Mouse (Mus musculus) forebrain, postnatal 0 days (tissue): Measurements from ENCODE around the gene Tradd. TPM values are rescaled to one million over a fixed set of nuclear protein-coding genes. Genes with fewer than 3 reads are reported as not detected.
"Not testable (repeated sequence)": the region's sequence is repeated elsewhere in the genome, so short reads cannot be mapped to it uniquely, and the experiment has no call there.

Experiments
- ATAC-seq: fragments of 200-750 bp; cut with Nextera tagmentation; 2 replicates; pipeline ENCODE4 v1.8.0; 2017; ENCODE audit warnings: mild to moderate bottlenecking, moderate library complexity
- DNase-seq: peaks from one replicate; pipeline ENCODE4 v3.0.0-alpha.2; 2015
- H3K27ac ChIP-seq: fragments of 300-500 bp; sonication (generic); 2 replicates; pipeline ENCODE4 v1.5.1; 2014; ENCODE audit warnings: low read depth, mild to moderate bottlenecking, antibody characterized with exemption, low read length, moderate library complexity, mixed read lengths
- H3K27me3 ChIP-seq: fragments of 300-500 bp; sonication (generic); 2 replicates; pipeline ENCODE4 v1.6.1; 2014; ENCODE audit warnings: mild to moderate bottlenecking, low read length, mixed read lengths; ENCODE audit not compliant: insufficient read depth
- H3K36me3 ChIP-seq: fragments of 300-500 bp; sonication (generic); 2 replicates; pipeline ENCODE4 v1.6.1; 2014; ENCODE audit warnings: mild to moderate bottlenecking, moderate library complexity; ENCODE audit not compliant: insufficient read depth
- H3K4me1 ChIP-seq: fragments of 300-500 bp; sonication (generic); 2 replicates; pipeline ENCODE4 v1.6.1; 2014; ENCODE audit warnings: antibody characterized with exemption; ENCODE audit not compliant: insufficient read depth
- H3K4me2 ChIP-seq: fragments of 300-500 bp; sonication (generic); 2 replicates; pipeline ENCODE4 v1.6.1; 2014; ENCODE audit warnings: low read depth, mild to moderate bottlenecking, moderate library complexity
- H3K4me3 ChIP-seq: fragments of 300-500 bp; sonication (generic); 2 replicates; pipeline ENCODE4 v1.5.1; 2014; ENCODE audit warnings: low read depth, low read length, mixed read lengths
- H3K9ac ChIP-seq: fragments of 300-500 bp; sonication (generic); 2 replicates; pipeline ENCODE4 v1.6.1; 2014; ENCODE audit warnings: mild to moderate bottlenecking
- H3K9me3 ChIP-seq: fragments of 300-500 bp; sonication (generic); 2 replicates; pipeline ENCODE4 v1.6.1; 2016; ENCODE audit warnings: low read length
- CTCF ChIP-seq: sonication (generic); IDR thresholded peaks from 2 replicates; pipeline ENCODE4 v1.5.1; 2016; ENCODE audit warnings: antibody characterized with exemption, control low read depth, low read depth
- WGBS: fragments of 180-500 bp; shearing (Covaris S2); extraction: QIAGEN DNeasy Blood & Tissue Kit; methylation state at CpG from one replicate; pipeline ENCODE4 v1.1.7; 2014; 5-methylcytosine and 5-hydroxymethylcytosine counted together
- polyA plus RNA-seq: library from polyadenylated mRNA; unstranded; fragments of >200 nt; fragmentation: Nextera tagmentation; extraction: Ambion mirVana; gene quantifications from 2 replicates; pipeline ENCODE4 v1.2.1, GENCODE M21; 2015
- total RNA-seq: library from RNA; depleted of rRNA; stranded (reverse); fragments of >200 nt; gene quantifications from 2 replicates; pipeline ENCODE4 v1.2.3, GENCODE M21; 2014

Gene Tradd
- total and polyA plus RNA-seq, 2 experiments from 2014 or later, result 14.0 to 14.7 TPM

DNA sequence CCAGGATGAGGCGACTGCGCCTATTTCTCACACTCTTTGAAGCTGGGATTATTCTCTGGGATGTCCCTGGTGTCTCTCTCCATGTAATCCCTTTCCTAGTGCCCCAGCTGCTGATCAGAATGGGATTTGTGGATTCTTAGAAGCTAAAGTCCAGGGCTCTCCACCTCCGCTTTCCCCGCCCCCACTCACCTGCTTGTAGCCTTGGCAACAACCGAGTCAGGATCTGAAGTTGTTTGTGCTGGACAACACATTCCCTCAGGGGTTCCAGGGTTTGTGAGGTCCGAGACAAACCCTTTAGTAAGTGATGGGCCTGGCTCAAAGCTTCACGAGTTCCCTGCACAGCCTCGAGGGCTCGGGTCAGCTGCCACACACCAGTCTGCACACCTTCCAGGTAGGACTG is 30.4 kb upstream of the Tradd start:
- Histone ChIP-seq H3K27ac (no peak overlapping the region), H3K4me3 (no peak overlapping the region), H3K9me3 (no peaks in the 10 kb centered on the region), H3K4me2 (no peak overlapping the region), H3K4me1 (peaks cover 22% of the 10 kb centered on the region), H3K9ac (no peak overlapping the region), H3K27me3 (no peaks in the 10 kb centered on the region), H3K36me3 (peaks cover under 1% of the 10 kb centered on the region)
- TF ChIP-seq CTCF, result no peak
- DNase-seq (no peak), ATAC-seq (no peak)
- 61% methylated on average over 9 of the region's 9 CpGs for whole genome bisulfite sequencing

DNA sequence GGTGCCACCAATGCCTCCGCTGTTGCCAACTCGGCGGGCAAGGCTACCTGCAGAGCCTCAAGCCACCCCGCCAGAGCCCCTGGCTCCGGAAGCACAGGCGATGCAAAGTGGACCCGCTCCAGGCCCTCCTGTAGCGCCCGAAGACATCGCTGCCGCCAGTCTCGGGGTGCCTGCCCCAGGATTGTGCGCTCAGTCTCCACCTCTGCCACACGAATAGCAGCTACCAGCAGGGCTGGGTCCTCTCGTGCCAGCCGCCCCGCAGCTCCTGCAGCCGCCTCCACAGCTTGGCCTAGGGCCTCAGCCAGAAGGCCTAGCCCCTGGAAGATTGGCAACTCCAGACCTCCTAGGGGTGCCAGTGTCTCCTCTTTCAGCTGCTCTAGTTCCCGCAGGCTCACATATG is 29.0 kb upstream of the Tradd start:
- WGBS, result 74% methylated on average over 19 of the region's 19 CpGs
- ATAC-seq (no peak), DNase-seq (no peak)
- H3K4me3 ChIP-seq, result no peak overlapping the region
- TF ChIP-seq CTCF, result no peak
- no peaks in the 10 kb centered on the region for H3K27me3 ChIP-seq
- no peak overlapping the region for H3K27ac ChIP-seq
- no peak overlapping the region for H3K9ac ChIP-seq
- no peaks in the 10 kb centered on the region for H3K36me3 ChIP-seq
- peaks cover 16% of the 10 kb centered on the region for H3K4me1 ChIP-seq
- no peaks in the 10 kb centered on the region for H3K9me3 ChIP-seq
- no peak overlapping the region for H3K4me2 ChIP-seq

DNA sequence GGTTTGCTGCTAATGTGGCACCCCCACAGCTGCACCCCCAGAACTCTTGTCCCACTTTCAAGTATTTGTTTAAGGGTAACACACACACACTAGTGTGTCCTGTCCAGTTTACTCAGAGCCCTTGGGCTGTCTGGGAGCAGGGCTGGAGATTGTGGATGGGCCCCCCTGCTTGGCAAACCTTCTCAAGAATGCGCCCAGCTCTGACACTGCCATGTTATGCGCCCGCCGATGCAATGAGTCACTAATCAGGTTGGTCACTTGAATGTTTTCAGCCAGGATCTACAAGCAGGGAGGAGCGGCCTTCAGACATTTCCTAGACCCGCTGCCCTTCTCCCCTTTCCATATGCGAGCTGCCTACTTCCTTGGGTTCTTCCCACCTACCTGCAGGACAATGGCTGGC is 28.1 kb upstream of the Tradd start:
- 87% methylated on average over 7 of the region's 7 CpGs for WGBS
- Histone ChIP-seq H3K4me2 (no peak overlapping the region), H3K4me1 (peaks cover 17% of the 10 kb centered on the region)

GRCm38 (mm10) chr8:105291802-105292201 is 27.4 kb upstream of the Tradd start:
- 70% methylated on average over 3 of the region's 3 CpGs for WGBS
- not testable (repeated sequence) for ATAC-seq, H3K36me3 ChIP-seq, H3K9ac ChIP-seq, H3K4me2 ChIP-seq, H3K27ac ChIP-seq, H3K27me3 ChIP-seq, H3K9me3 ChIP-seq, H3K4me3 ChIP-seq, DNase-seq
- peaks cover 21% of the 10 kb centered on the region for H3K4me1 ChIP-seq

More for the DNA sequence above, 28.1 kb upstream of the Tradd start:
- TF ChIP-seq CTCF, result no peak
- H3K27ac ChIP-seq, result no peak overlapping the region
- H3K27me3 ChIP-seq, result no peaks in the 10 kb centered on the region
- H3K4me3 ChIP-seq, result no peak overlapping the region
- H3K9me3 ChIP-seq, result no peaks in the 10 kb centered on the region
- DNase-seq (no peak), ATAC-seq (no peak)
- no peaks in the 10 kb centered on the region for H3K36me3 ChIP-seq
- H3K9ac ChIP-seq, result no peak overlapping the region

DNA sequence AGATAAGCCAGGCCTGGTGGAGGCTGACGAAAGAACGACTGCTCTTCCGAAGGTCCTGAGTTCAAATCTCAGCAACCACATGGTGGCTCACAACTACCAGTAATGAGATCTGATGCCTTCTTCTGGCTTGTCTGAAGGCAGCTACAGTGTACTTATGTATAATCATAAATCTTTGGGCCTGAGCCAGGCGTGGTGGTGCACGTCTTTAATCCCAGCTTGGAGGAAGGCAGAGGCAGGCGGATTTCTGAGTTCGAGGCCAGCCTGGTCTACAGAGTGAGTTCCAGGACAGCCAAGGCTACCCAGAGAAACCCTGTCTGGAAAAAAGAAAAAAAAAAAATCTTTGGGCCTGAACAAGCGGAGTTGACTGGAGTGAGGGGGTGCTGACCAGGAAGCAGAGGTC is 27.0 kb upstream of the Tradd start:
- not testable (repeated sequence) for H3K9me3 ChIP-seq, H3K27ac ChIP-seq, H3K27me3 ChIP-seq, H3K9ac ChIP-seq, DNase-seq, H3K4me3 ChIP-seq, H3K4me2 ChIP-seq, H3K36me3 ChIP-seq, ATAC-seq
- H3K4me1 ChIP-seq, result peaks cover 26% of the 10 kb centered on the region
- 89% methylated on average over 8 of the region's 8 CpGs for WGBS

DNA sequence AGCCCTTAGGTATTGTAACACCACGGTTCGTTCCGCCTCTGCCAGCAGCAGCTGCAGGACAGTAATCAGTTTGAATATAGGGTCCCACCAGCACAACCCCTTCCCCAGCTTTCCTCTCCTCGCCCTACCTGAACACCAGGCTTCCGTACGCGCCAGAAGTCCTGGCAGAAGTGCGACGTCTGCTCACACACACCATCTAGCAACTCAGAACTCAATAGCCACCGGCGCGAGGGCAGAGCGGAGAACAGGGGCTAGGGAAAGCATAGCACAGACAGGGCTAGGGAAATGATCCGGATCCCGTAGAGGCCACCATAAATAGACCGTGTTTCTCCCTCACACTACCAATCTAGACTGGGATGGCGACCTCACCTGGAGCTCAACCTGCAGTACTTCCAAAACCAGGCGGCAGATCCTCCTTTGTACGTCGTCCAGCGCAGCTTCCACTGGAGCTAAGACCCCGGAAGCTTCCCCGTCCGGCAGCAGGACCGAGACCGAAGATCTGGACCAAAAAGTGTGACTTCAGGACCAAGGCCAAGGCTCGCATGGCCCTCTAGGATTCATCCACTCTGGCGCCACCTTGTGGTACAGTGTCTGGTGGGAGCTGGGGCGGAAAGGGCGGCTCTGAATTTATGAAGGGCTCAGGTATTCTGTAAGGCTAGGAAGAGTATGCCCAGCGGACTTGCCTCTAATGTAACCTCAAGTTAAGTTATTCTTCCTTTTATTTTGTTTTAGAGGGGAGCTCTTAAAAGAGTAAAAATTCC is 26.3 kb upstream of the Tradd start:
- peak overlapping the region; percentile 83; the same call in 1 of the 2 replicates for H3K9ac ChIP-seq
- ATAC-seq, result no peak
- 7% methylated on average over 31 of the region's 31 CpGs for WGBS

GRCm38 (mm10) chr8:105289805-105290460 is 25.5 kb upstream of the Tradd start, which contains the start of gene 4931428F04Rik:
Gene 4931428F04Rik, minus strand, starts transcription at chr8:105289864.
- ATAC-seq (peak; percentile 42), DNase-seq (peak; percentile 67)
- peak within 1 kb of the TSS; percentile 69 for H3K4me2 ChIP-seq
- peak; percentile 83 for TF ChIP-seq CTCF
- H3K36me3 ChIP-seq, result 0 out of 2 replicates have a peak, but pooled peaks cover 7% of the 10 kb centered on the region
- peaks cover 29% of the 10 kb centered on the region for H3K4me1 ChIP-seq
- H3K4me3 ChIP-seq, result peak within 1 kb of the TSS; percentile 62
- WGBS, result 4% methylated on average over 43 of the region's 43 CpGs
- peak within 1 kb of the TSS; percentile 83 for H3K9ac ChIP-seq
- H3K9me3 ChIP-seq, result no peaks in the 10 kb centered on the region
- H3K27me3 ChIP-seq, result no peaks in the 10 kb centered on the region
- H3K27ac ChIP-seq, result peak within 1 kb of the TSS; percentile 97

More for the DNA sequence above, 26.3 kb upstream of the Tradd start:
- H3K27me3 ChIP-seq, result no peaks in the 10 kb centered on the region
- H3K27ac ChIP-seq, result no peak overlapping the region
- peaks cover 29% of the 10 kb centered on the region for H3K4me1 ChIP-seq
- no peaks in the 10 kb centered on the region for H3K9me3 ChIP-seq
- H3K36me3 ChIP-seq, result no peaks in the 10 kb centered on the region
- peak overlapping the region; percentile 69 for H3K4me2 ChIP-seq
- TF ChIP-seq CTCF, result peak; percentile 89
- DNase-seq, result peak; percentile 82
- peak overlapping the region; percentile 62 for H3K4me3 ChIP-seq
